18 mouse cellular contexts compared by ENCODE assay signal in the genomic region with DNA sequence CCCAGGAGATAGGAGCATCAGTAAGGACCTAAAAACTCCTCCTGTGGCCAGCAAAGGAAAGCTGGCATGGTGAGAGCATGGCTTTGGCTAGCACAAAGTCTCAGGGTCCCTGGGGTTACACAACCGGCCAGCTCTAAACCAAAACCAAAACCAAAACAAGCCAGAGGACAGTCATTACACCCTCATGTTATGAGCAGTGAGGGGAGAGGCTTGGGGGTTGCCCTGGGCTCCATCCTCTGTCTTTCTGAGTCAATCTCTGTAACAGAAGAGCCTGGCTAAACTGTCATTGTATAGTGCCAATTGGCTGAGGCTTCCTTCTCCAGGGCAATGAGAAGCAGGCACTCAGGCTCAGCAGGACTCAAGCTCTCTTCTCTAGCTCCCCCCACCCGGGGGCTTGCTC. TPM values are rescaled to one million over a fixed set of nuclear protein-coding genes. Genes with fewer than 3 reads are reported as not detected.
DNase-seq lines count a peak whose midpoint lies in the region; TF ChIP-seq lines count a peak whose summit lies in the region.
"Had no signal": no experiment of that assay in that cellular context is flagged by ENCODE, and none has a peak within 500 bp of the region (broad histone marks: within the 10 kb centered on the region; RNA-seq: fewer than 3 reads in every experiment).

No protein-coding gene starts in this region.

- no peaks in the 10 kb centered on the region for H3K36me3 ChIP-seq in liver, adult 2 months (ENCODE audit: control insufficient read depth, insufficient read depth, low read length)
- H3K36me3 ChIP-seq: embryonic facial prominence, embryonic 15.5 days; heart, embryonic 13.5 days; neural tube, embryonic 13.5 days had no signal

- H3K27me3 ChIP-seq in liver, adult 2 months (ENCODE audit: control insufficient read depth, insufficient read depth, low read length) = no peaks in the 10 kb centered on the region
- H3K27me3 ChIP-seq: embryonic facial prominence, embryonic 15.5 days; forebrain, embryonic 13.5 days; neural tube, embryonic 13.5 days had no signal

- H3K4me3 ChIP-seq in liver, adult 2 months (ENCODE audit: insufficient read depth, low read depth, low read length) = no peak overlapping the region
- H3K4me3 ChIP-seq: embryonic facial prominence, embryonic 15.5 days; forebrain, embryonic 13.5 days; heart, embryonic 13.5 days; neural tube, embryonic 13.5 days had no signal

- intact Hi-C loops in gastrocnemius, postnatal 36 days (cut with DNase I) = no loop called here

- H3K4me1 ChIP-seq in liver, adult 2 months (ENCODE audit: control insufficient read depth, insufficient read depth, low read length) = peaks cover 41% of the 10 kb centered on the region
- H3K4me1 ChIP-seq: embryonic facial prominence, embryonic 15.5 days; heart, embryonic 13.5 days; neural tube, embryonic 13.5 days had no signal

- H3K27ac ChIP-seq in liver, adult 2 months (replicated peaks; ENCODE audit: insufficient read depth, low read depth, low read length) = peak overlapping the region; percentile 77
- H3K27ac ChIP-seq: embryonic facial prominence, embryonic 15.5 days; forebrain, embryonic 13.5 days; heart, embryonic 13.5 days; hindbrain, embryonic 14.5 days; neural tube, embryonic 13.5 days had no signal

- TF ChIP-seq POLR2A in liver, adult 2 months (IDR thresholded peaks at IDR 0.05; ENCODE audit: extremely low read depth, insufficient read depth, low read length) = no peak

- WGBS in liver, adult 2 months = 35% methylated on average over 2 of the region's 2 CpGs

- H3K79me2 ChIP-seq in liver, adult 2 months (ENCODE audit: control insufficient read depth, insufficient read depth, low read length) = no peaks in the 10 kb centered on the region

- DNase-seq in gastrocnemius, adult 18-20 months (ENCODE audit: low spot score) = peak; percentile 18
- no peak for DNase-seq in gastrocnemius, postnatal 36 days
- DNase-seq in liver, adult 2 months (ENCODE audit: extremely low read depth, low read depth, low spot score) = peak; percentile 70
- DNase-seq in liver = no peak
- DNase-seq in adipocyte (ENCODE audit: low spot score) = peak; percentile 13
- peak; percentile 34 to 58 for DNase-seq in natural killer cell, adult 2 months (ENCODE audit: low spot score in 2 of 2)
- no peak for DNase-seq in frontal cortex, adult 2 months (ENCODE audit: extremely low spot score in 1 of 2, low spot score in 1 of 2)
- DNase-seq in right cerebral cortex, postnatal 36 days (ENCODE audit: low spot score in 2 of 2) = no peak
- DNase-seq: cerebellum, adult 18-20 months; kidney, adult 2 months; kidney, postnatal 25 days; right cerebral cortex, postnatal 4 days; thymus, adult 2 months had no signal

- H3K9ac ChIP-seq in liver, adult 2 months (ENCODE audit: low read depth, low read length) = no peak overlapping the region
- H3K9ac ChIP-seq: embryonic facial prominence, embryonic 15.5 days; forebrain, embryonic 13.5 days; heart, embryonic 13.5 days; hindbrain, embryonic 14.5 days; neural tube, embryonic 13.5 days had no signal

- TF ChIP-seq CTCF in liver, adult 2 months (IDR thresholded peaks at IDR 0.05; ENCODE audit: low read depth, low read length) = no peak

RNA-seq across cellular contexts. Expression of a gene that starts 46.6 kb away (rescaled TPM):
- total RNA-seq in gastrocnemius, adult 18-20 months (2021) = 1 to 10 TPM; 2.6 to 3.5 TPM
- total RNA-seq in gastrocnemius, postnatal 36 days (2021) = 1 to 10 TPM; 2.6 to 2.9 TPM
- 81.9 and 156 TPM in 2 replicates for total RNA-seq in liver, adult 2 months (2014; rRNA removed)
- 172 and 199 TPM in 2 replicates for polyA plus RNA-seq in liver, adult 2 months (2012; rRNA removed)
- 188 and 189 TPM in 2 replicates for polyA plus RNA-seq in frontal cortex, adult 2 months (2012; rRNA removed)

Comparison
In these comparisons a context has a peak if more than half of its experiments do, and no peak if none do; other contexts are left out.
1. DNase-seq: peak in gastrocnemius, adult 18-20 months (single experiment), liver, adult 2 months (single experiment), adipocyte (single experiment) and natural killer cell, adult 2 months (2 of 2); none in gastrocnemius, postnatal 36 days (0 of 2), liver (single experiment), frontal cortex, adult 2 months (0 of 2) and right cerebral cortex, postnatal 36 days (0 of 2).
2. RNA of a gene that starts 46.6 kb away (total RNA-seq): 81.9 to 156 TPM in liver, adult 2 months; 2.6 to 3.5 TPM in gastrocnemius, adult 18-20 months and 2.6 to 2.9 TPM in gastrocnemius, postnatal 36 days; every median in the first group is over 10 times any median in the second.